Mouse (Mus musculus): ENCODE measurements around the gene Gpr68.

Gene Gpr68

DNA sequence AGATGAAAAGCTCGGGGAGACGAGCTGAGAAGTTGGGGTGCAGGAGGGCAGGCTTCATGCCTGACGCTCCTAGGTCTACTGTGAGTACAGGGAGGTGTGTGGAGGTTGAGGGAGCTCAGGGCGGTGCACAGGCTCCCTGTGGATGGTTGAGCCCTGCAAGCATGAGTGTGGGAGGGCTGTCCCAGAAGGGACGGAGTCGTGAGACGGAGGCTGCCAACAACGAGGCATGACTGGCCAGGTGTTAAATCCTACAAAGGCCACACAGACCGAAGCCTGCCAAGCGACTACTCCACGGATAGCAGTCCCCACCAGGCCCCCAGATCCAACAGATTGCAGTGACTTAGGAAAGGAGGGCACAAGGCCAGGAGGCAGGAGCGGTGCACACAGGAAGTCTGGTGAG is 2.7 kb upstream of the Gpr68 start:
- DNase-seq (ENCODE audit: low spot score) = no peak

DNA sequence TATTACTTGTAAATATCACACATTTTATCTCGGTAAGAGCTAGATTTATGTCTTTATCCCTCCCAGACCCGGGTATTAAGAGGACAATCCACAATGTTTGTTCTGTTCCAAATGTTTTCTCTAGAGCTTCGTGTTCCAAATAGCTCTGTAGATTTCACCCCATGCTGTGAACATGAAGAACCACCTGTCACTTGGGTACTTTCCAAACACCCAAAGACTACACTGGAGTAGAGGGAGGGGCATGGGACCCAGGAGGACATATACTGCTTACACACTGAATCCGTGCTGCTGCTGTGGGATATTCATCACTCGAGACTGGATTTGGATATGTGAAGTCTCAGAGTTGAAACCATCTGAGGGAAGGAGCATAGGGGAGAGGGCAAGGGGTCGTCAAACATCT is 1.8 kb upstream of the Gpr68 start:
- DNase-seq (ENCODE audit: low spot score) = no peak

GRCm38 (mm10) chr12:100908298-100909034 is 468 bp upstream of the Gpr68 start:
- DNase-seq (ENCODE audit: low spot score) = no peak

DNA sequence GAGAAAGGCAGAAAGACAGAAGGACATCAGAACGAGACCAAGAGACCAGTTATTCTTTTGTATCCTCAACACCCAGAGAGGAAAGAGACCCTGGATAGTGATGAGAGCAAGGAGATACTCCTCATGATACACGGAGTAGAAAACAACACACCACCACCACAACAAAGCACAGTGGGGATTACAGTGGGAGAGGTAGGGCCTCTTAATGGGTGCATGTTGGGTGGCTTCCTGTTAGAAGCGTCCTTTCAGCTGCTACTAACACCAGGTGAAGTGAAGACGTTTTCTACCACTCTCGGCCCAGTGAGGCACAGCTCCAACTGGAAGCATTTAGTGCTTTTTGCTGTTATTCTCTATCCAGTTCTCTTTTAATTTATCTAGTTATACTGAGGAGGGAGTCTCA is 1.1 kb downstream of the Gpr68 start:
- DNase-seq (ENCODE audit: low spot score) = no peak

GRCm38 (mm10) chr12:100903761-100904160 is 4.2 kb downstream of the Gpr68 start:
- DNase-seq (ENCODE audit: low spot score) = no peak

DNA sequence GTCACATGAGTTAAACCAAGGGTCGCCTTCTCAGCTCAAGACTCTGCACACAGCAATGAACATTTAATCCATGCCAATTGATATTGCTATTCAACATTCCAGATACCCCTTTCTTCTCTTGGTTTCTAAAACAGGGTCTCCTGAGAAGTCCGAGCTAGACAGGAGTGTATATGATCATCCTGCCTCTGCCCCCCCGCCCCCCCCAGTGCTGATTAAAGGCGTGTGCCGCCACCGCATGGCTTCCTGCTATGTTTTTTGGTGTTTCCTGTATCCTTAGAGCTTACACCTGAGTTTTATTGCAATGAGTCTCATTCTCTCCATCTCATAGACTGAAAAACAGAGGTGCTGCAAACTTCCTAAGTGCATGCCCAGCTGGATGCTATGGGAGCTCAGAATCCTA is 6.6 kb downstream of the Gpr68 start:
- no peak for DNase-seq (ENCODE audit: low spot score)

- DNase-seq (ENCODE audit: low spot score) = no peak
Observed at GRCm38 (mm10) chr12:100900901-100901300, 7.1 kb downstream of the Gpr68 start.

- peak; percentile 40 for DNase-seq (ENCODE audit: low spot score)
Observed at GRCm38 (mm10) chr12:100899111-100899640, 8.8 kb downstream of the Gpr68 start.

- DNase-seq (ENCODE audit: low spot score) = no peak
Observed at GRCm38 (mm10) chr12:100897736-100898650, 10.0 kb downstream of the Gpr68 start.

GRCm38 (mm10) chr12:100896661-100897060 is 11.3 kb downstream of the Gpr68 start:
- no peak for DNase-seq (ENCODE audit: low spot score)

- DNase-seq (ENCODE audit: low spot score) = no peak
Observed at GRCm38 (mm10) chr12:100895504-100895903, 12.5 kb downstream of the Gpr68 start.

DNA sequence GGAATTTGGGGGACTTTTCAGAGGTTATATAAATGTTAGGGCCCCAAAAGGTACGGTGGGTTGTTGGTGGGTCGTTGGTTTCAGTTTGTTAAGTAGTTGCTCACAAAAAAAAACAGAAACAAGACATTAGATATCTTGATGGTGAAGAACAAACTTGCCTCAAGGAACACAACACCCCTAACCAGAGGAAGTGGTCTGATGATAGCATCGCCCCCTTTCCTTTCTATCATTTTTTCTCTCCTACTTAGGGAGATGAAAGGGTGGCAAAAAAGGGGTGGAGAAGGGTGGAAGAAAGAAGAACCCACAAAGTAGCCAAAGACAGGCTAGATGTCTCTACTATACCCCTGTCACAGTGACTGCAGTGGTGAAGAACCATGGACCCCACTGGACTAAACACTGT is 17.4 kb downstream of the Gpr68 start:
- DNase-seq (ENCODE audit: low spot score) = no peak

DNA sequence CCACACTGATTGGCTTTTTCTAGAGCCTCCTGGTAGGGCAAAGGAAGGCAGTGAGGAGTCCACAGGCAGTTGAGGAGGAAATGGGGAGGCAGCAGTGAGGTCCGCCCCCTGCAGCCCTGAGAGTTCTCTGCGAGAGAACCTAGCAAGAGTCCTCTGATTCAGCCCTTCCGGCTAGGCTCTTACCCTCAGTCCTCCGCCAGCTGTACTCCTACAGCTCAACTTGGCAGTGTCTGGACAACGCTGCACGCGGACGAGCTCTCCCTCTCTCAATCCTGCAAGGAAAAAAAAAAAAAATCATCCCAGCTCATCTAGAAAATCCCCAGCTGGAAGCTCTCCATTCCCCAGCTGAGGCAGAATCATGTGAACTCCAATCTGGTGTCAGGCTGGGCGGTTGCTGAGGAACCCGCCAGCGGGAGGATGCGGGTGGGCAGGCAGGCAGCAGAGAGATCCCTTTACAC is 20.2 kb downstream of the Gpr68 start:
- peak; percentile 16 for DNase-seq (ENCODE audit: low spot score)

DNA sequence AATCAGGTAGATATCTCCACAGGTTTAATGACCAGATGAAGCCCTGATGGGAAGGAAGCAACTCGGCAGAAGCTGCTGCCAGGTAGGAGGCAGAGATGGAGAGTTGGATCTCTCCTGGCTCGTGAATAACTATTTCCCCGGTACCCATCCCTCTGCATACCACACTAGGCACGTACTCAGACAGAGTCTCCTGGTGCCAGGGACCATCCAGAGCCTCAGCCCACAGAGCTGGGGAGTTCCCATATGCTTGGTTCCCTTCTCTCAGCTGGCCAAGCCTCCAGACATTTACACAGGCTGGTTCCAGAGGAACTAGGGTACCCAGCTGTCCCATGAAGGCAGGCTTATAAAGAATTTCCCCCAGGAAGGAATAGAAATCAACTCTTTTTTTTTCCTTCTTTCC is 21.1 kb downstream of the Gpr68 start:
- no peak for DNase-seq (ENCODE audit: low spot score)

DNA sequence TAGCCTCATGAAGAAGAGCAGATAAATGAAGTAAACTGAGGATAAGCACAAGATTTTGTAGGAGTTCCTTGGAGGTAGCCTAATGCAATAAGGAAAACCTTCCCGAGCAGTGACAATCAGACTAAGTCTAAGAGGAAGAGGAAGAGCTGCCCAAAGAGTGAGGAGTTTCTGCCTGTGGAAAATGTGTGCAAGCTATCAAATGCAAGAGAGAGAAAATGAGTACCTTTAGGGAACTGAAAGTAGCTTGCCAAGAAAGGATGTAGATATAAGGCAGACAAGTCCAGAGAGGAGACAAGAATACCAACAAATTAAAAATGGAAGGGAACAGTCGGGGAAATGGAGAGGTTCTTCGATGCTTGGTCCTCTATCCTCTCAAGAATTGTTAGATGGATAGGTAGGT is 22.4 kb downstream of the Gpr68 start:
- no peak for DNase-seq (ENCODE audit: low spot score)

- no peak for DNase-seq (ENCODE audit: low spot score)
Observed at GRCm38 (mm10) chr12:100883168-100883567, 24.8 kb downstream of the Gpr68 start.

DNA sequence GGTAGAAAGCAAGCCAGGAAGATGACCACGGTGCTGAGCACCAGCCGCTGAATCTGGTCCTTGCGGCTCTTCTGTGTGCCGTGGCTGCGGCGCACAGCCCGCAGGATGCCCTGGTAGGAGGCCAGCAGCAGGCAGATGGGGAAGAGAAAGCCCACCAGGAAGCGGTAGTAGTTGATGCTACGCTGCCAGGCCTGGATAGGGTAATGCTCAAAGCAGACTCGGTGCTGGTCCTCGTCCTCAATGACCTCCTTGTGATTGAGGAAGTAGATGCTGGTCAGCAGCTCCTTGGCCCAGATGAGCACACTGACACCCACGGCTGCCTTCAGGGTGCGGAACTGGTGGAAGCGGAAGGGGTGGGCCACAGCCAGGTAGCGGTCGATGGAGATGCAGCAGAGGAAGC is 29.4 kb downstream of the Gpr68 start:
- no peak for DNase-seq (ENCODE audit: low spot score)

DNA sequence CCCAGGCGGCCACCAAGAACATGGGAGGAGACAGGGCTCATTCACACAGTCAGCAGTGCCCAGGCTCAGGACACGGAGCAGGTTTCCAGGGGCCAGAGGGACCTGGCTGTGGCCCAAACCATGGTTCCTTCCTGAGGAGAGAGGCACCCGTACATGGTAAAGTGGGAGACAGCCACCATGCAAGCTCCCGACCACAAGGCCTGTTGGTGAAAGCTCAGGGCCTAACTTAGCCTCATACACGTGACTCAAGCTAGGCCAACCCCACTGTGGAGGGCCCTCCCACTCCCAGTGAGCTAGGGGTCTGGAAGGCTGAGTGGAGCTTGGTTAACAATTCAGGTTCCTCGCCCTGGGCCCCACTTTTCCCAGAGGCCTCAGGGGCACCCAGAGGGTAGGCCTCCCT is 30.1 kb downstream of the Gpr68 start:
- DNase-seq (ENCODE audit: low spot score) = no peak

DNA sequence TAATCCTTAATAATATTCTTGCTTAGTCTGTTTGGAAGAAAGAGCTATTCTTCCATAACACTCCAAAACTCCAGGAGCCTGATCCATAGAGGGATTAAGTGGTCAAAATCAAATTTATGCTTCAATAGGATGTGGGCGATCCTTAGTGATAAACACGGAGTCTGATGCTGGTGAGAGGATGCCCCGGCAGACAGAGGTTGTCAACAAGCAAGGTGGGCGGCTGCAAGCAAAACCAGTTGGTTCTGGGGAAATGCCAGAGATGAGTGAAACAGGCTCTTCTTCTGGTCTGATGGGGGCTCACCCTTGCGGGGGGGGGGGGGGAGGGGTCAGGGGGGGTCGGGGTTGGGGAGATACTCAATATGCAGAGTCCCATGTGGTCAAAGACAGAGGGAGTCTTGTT is 32.0 kb downstream of the Gpr68 start:
- no peak for DNase-seq (ENCODE audit: low spot score)

GRCm38 (mm10) chr12:100875553-100875952 is 32.4 kb downstream of the Gpr68 start:
- no peak for DNase-seq (ENCODE audit: low spot score)

DNA sequence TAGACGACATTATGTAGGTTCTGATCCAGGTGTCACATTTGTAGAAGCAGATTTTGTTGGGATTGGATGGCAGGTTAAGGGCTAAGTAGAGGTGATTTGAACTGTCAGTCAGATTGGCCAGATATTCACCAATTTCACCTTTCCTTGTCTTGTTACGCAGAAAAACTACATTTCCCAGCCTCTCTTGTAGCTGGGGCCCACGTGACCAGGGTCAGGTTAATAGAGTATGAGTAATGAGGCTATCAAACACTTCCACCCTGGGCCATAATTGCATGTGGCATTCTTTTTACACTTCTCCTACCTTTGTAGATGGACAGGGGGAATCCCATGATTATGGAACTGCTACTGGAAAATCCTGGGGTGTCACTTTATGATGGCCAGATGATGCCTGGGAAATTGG is 34.4 kb downstream of the Gpr68 start:
- DNase-seq (ENCODE audit: low spot score) = no peak

GRCm38 (mm10) chr12:100871841-100872240 is 36.2 kb downstream of the Gpr68 start:
- no peak for DNase-seq (ENCODE audit: low spot score)

GRCm38 (mm10) chr12:100871234-100871633 is 36.8 kb downstream of the Gpr68 start:
- no peak for DNase-seq (ENCODE audit: low spot score)
